Mouse (Mus musculus): Measurements from ENCODE around the gene Cdk5rap2. TPM values are rescaled to one million over a fixed set of nuclear protein-coding genes. Genes with fewer than 3 reads are reported as not detected.
A peak's percentile ranks its signal among the peaks of the same experiment; 100 is the strongest.

Gene Cdk5rap2
- polyA plus RNA-seq, 1 experiment from 2014 or later: 19.3 TPM

- H3K27ac ChIP-seq (ENCODE audit: low read length): no peak overlapping the region
- 0 out of 2 replicates have a peak, but pooled peaks cover 4% of the 10 kb centered on the region for H3K4me1 ChIP-seq (ENCODE audit: insufficient read depth, low read length)
- no peaks in the 10 kb centered on the region for H3K9me3 ChIP-seq (ENCODE audit: low read length)
- H3K4me2 ChIP-seq (replicated peaks; ENCODE audit: low read depth, low read length): no peak overlapping the region
- WGBS: 61% methylated on average over 6 of the region's 6 CpGs
- peaks cover 49% of the 10 kb centered on the region for H3K36me3 ChIP-seq (ENCODE audit: insufficient read depth, low read length)
- no peak overlapping the region for H3K4me3 ChIP-seq (ENCODE audit: low read length)
- no peaks in the 10 kb centered on the region for H3K27me3 ChIP-seq (ENCODE audit: insufficient read depth, low read length)
- H3K9ac ChIP-seq (replicated peaks; ENCODE audit: low read length): no peak overlapping the region
- ATAC-seq (ENCODE audit: low FRiP score, low TSS enrichment): no peak
Measured at GRCm38 (mm10) chr4:70245706-70246105, 164.5 kb downstream of the Cdk5rap2 start.

- Histone ChIP-seq H3K36me3 (ENCODE audit: insufficient read depth, low read length) (peaks cover 46% of the 10 kb centered on the region), H3K9me3 (ENCODE audit: low read length) (no peaks in the 10 kb centered on the region)
Measured at GRCm38 (mm10) chr4:70243561-70244120, 166.6 kb downstream of the Cdk5rap2 start.

GRCm38 (mm10) chr4:70239731-70240130 is 170.5 kb downstream of the Cdk5rap2 start:
- no peak for ATAC-seq (ENCODE audit: low FRiP score, low TSS enrichment)
- no peaks in the 10 kb centered on the region for H3K27me3 ChIP-seq (ENCODE audit: insufficient read depth, low read length)
- no peaks in the 10 kb centered on the region for H3K9me3 ChIP-seq (ENCODE audit: low read length)
- H3K36me3 ChIP-seq (ENCODE audit: insufficient read depth, low read length): peaks cover 52% of the 10 kb centered on the region
- no peak overlapping the region for H3K4me2 ChIP-seq (replicated peaks; ENCODE audit: low read depth, low read length)
- H3K4me1 ChIP-seq (ENCODE audit: insufficient read depth, low read length): no peaks in the 10 kb centered on the region
- WGBS: 91% methylated on average over 7 of the region's 7 CpGs
- no peak overlapping the region for H3K4me3 ChIP-seq (ENCODE audit: low read length)
- no peak overlapping the region for H3K9ac ChIP-seq (replicated peaks; ENCODE audit: low read length)
- H3K27ac ChIP-seq (ENCODE audit: low read length): no peak overlapping the region

More at GRCm38 (mm10) chr4:70243561-70244120, 166.6 kb downstream of the Cdk5rap2 start:
- H3K27me3 ChIP-seq (ENCODE audit: insufficient read depth, low read length): no peaks in the 10 kb centered on the region
- no peak overlapping the region for H3K27ac ChIP-seq (ENCODE audit: low read length)
- no peak for ATAC-seq (ENCODE audit: low FRiP score, low TSS enrichment)
- no peak overlapping the region for H3K4me3 ChIP-seq (ENCODE audit: low read length)
- 82% methylated on average over 3 of the region's 3 CpGs for WGBS
- H3K4me1 ChIP-seq (ENCODE audit: insufficient read depth, low read length): 0 out of 2 replicates have a peak, but pooled peaks cover 4% of the 10 kb centered on the region
- no peak overlapping the region for H3K9ac ChIP-seq (replicated peaks; ENCODE audit: low read length)
- H3K4me2 ChIP-seq (replicated peaks; ENCODE audit: low read depth, low read length): no peak overlapping the region

GRCm38 (mm10) chr4:70238862-70239261 is 171.4 kb downstream of the Cdk5rap2 start:
- Histone ChIP-seq H3K4me2 (replicated peaks; ENCODE audit: low read depth, low read length) (no peak overlapping the region), H3K4me3 (ENCODE audit: low read length) (no peak overlapping the region), H3K4me1 (ENCODE audit: insufficient read depth, low read length) (no peaks in the 10 kb centered on the region), H3K9ac (replicated peaks; ENCODE audit: low read length) (no peak overlapping the region), H3K27me3 (ENCODE audit: insufficient read depth, low read length) (no peaks in the 10 kb centered on the region), H3K9me3 (ENCODE audit: low read length) (no peaks in the 10 kb centered on the region), H3K36me3 (ENCODE audit: insufficient read depth, low read length) (peaks cover 47% of the 10 kb centered on the region), H3K27ac (ENCODE audit: low read length) (no peak overlapping the region)
- WGBS: 82% methylated on average over 6 of the region's 6 CpGs
- peak; percentile 77 for ATAC-seq (ENCODE audit: low FRiP score, low TSS enrichment)

GRCm38 (mm10) chr4:70232383-70232782 is 177.9 kb downstream of the Cdk5rap2 start:
- Histone ChIP-seq H3K4me1 (ENCODE audit: insufficient read depth, low read length) (no peaks in the 10 kb centered on the region), H3K4me3 (ENCODE audit: low read length) (no peak overlapping the region), H3K27ac (ENCODE audit: low read length) (no peak overlapping the region), H3K27me3 (ENCODE audit: insufficient read depth, low read length) (no peaks in the 10 kb centered on the region), H3K9ac (replicated peaks; ENCODE audit: low read length) (no peak overlapping the region), H3K9me3 (ENCODE audit: low read length) (no peaks in the 10 kb centered on the region), H3K36me3 (ENCODE audit: insufficient read depth, low read length) (peaks cover 11% of the 10 kb centered on the region), H3K4me2 (replicated peaks; ENCODE audit: low read depth, low read length) (no peak overlapping the region)
- ATAC-seq (ENCODE audit: low FRiP score, low TSS enrichment): no peak
- WGBS: 77% methylated on average over 3 of the region's 3 CpGs

- no peak overlapping the region for H3K4me2 ChIP-seq (replicated peaks; ENCODE audit: low read depth, low read length)
- no peaks in the 10 kb centered on the region for H3K27me3 ChIP-seq (ENCODE audit: insufficient read depth, low read length)
- WGBS: 92% methylated on average over 4 of the region's 4 CpGs
- no peaks in the 10 kb centered on the region for H3K9me3 ChIP-seq (ENCODE audit: low read length)
- H3K9ac ChIP-seq (replicated peaks; ENCODE audit: low read length): no peak overlapping the region
- H3K4me3 ChIP-seq (ENCODE audit: low read length): no peak overlapping the region
- no peak overlapping the region for H3K27ac ChIP-seq (ENCODE audit: low read length)
- ATAC-seq (ENCODE audit: low FRiP score, low TSS enrichment): no peak
- H3K4me1 ChIP-seq (ENCODE audit: insufficient read depth, low read length): no peaks in the 10 kb centered on the region
- H3K36me3 ChIP-seq (ENCODE audit: insufficient read depth, low read length): peaks cover 23% of the 10 kb centered on the region
Measured at GRCm38 (mm10) chr4:70229874-70230273, 180.4 kb downstream of the Cdk5rap2 start.

GRCm38 (mm10) chr4:70228350-70228749 is 181.9 kb downstream of the Cdk5rap2 start:
- ATAC-seq (ENCODE audit: low FRiP score, low TSS enrichment): peak; percentile 76
- Histone ChIP-seq H3K27me3 (ENCODE audit: insufficient read depth, low read length) (no peaks in the 10 kb centered on the region), H3K4me1 (ENCODE audit: insufficient read depth, low read length) (no peaks in the 10 kb centered on the region), H3K36me3 (ENCODE audit: insufficient read depth, low read length) (peaks cover 32% of the 10 kb centered on the region), H3K9me3 (ENCODE audit: low read length) (no peaks in the 10 kb centered on the region), H3K4me3 (ENCODE audit: low read length) (no peak overlapping the region), H3K9ac (replicated peaks; ENCODE audit: low read length) (no peak overlapping the region), H3K4me2 (replicated peaks; ENCODE audit: low read depth, low read length) (no peak overlapping the region), H3K27ac (ENCODE audit: low read length) (no peak overlapping the region)
- 53% methylated on average over 2 of the region's 2 CpGs for WGBS

- H3K27ac ChIP-seq (ENCODE audit: low read length): no peak overlapping the region
- 0 out of 2 replicates have a peak, but pooled peaks have one; percentile 22 for ATAC-seq (ENCODE audit: low FRiP score, low TSS enrichment)
- H3K36me3 ChIP-seq (ENCODE audit: insufficient read depth, low read length): peaks cover 39% of the 10 kb centered on the region
Measured at GRCm38 (mm10) chr4:70227667-70228066, 182.6 kb downstream of the Cdk5rap2 start.

GRCm38 (mm10) chr4:70224503-70224902 is 185.7 kb downstream of the Cdk5rap2 start:
- Histone ChIP-seq H3K9ac (replicated peaks; ENCODE audit: low read length) (no peak overlapping the region), H3K36me3 (ENCODE audit: insufficient read depth, low read length) (peaks cover 45% of the 10 kb centered on the region), H3K9me3 (ENCODE audit: low read length) (no peaks in the 10 kb centered on the region), H3K27me3 (ENCODE audit: insufficient read depth, low read length) (no peaks in the 10 kb centered on the region), H3K4me1 (ENCODE audit: insufficient read depth, low read length) (peaks cover 27% of the 10 kb centered on the region), H3K4me3 (ENCODE audit: low read length) (no peak overlapping the region), H3K4me2 (replicated peaks; ENCODE audit: low read depth, low read length) (no peak overlapping the region), H3K27ac (ENCODE audit: low read length) (no peak overlapping the region)
- WGBS: 81% methylated on average over 2 of the region's 2 CpGs
- no peak for ATAC-seq (ENCODE audit: low FRiP score, low TSS enrichment)

More at GRCm38 (mm10) chr4:70227667-70228066, 182.6 kb downstream of the Cdk5rap2 start:
- WGBS: 75% methylated on average over 3 of the region's 3 CpGs
- Histone ChIP-seq H3K4me1 (ENCODE audit: insufficient read depth, low read length) (no peaks in the 10 kb centered on the region), H3K27me3 (ENCODE audit: insufficient read depth, low read length) (no peaks in the 10 kb centered on the region), H3K9me3 (ENCODE audit: low read length) (no peaks in the 10 kb centered on the region), H3K4me3 (ENCODE audit: low read length) (no peak overlapping the region), H3K4me2 (replicated peaks; ENCODE audit: low read depth, low read length) (no peak overlapping the region), H3K9ac (replicated peaks; ENCODE audit: low read length) (no peak overlapping the region)

GRCm38 (mm10) chr4:70221878-70222277 is 188.4 kb downstream of the Cdk5rap2 start:
- H3K4me1 ChIP-seq (ENCODE audit: insufficient read depth, low read length): peaks cover 27% of the 10 kb centered on the region
- H3K4me2 ChIP-seq (replicated peaks; ENCODE audit: low read depth, low read length): no peak overlapping the region
- ATAC-seq (ENCODE audit: low FRiP score, low TSS enrichment): peak; percentile 72
- peaks cover 34% of the 10 kb centered on the region for H3K36me3 ChIP-seq (ENCODE audit: insufficient read depth, low read length)
- no peak overlapping the region for H3K9ac ChIP-seq (replicated peaks; ENCODE audit: low read length)
- H3K9me3 ChIP-seq (ENCODE audit: low read length): no peaks in the 10 kb centered on the region
- 29% methylated on average over 3 of the region's 3 CpGs for WGBS
- H3K4me3 ChIP-seq (ENCODE audit: low read length): no peak overlapping the region
- peak overlapping the region; percentile 40; the same call in 1 of the 2 replicates for H3K27ac ChIP-seq (ENCODE audit: low read length)
- H3K27me3 ChIP-seq (ENCODE audit: insufficient read depth, low read length): no peaks in the 10 kb centered on the region

Data from kidney, embryonic 16.5 days (tissue).